Mouse (Mus musculus): Measurements from ENCODE around the gene Gstt4. TPM values are rescaled to one million over a fixed set of nuclear protein-coding genes. Genes with fewer than 3 reads are reported as not detected.
"Not testable (repeated sequence)": the region's sequence is repeated elsewhere in the genome, so short reads cannot be mapped to it uniquely, and the experiment has no call there.

Gstt4 gene
- total and polyA plus RNA-seq, 3 experiments: 0.29 TPM; not detected in 2

DNA sequence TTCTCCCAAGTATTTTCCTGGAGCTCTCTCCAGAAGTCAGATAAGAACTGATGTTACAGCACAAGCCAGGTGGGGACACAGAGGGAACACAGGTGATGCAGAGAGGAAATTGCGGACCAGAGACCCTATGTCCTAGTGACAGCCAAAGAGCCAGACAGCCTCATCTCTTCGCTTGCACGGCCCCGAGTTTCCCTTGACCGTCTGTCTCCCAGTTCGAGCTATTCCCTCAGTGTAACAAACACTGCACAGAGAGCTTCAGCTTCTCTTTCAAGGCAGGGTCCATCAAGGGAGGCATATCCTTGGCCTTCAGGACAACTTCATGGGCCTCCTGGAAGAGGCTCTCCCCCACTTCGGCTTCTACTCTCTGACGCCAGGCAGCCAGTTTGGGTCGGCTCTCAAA, 47.8 kb downstream of the Gstt4 start:
- Histone ChIP-seq H3K9ac (ENCODE audit: low read depth, low read length) (no peak overlapping the region), H3K36me3 (ENCODE audit: control insufficient read depth, insufficient read depth, low read length) (no peaks in the 10 kb centered on the region), H3K27ac (no peak overlapping the region), H3K4me1 (ENCODE audit: control insufficient read depth, insufficient read depth, low read length) (no peaks in the 10 kb centered on the region), H3K79me2 (replicated peaks; ENCODE audit: control insufficient read depth, insufficient read depth, low read length) (no peaks in the 10 kb centered on the region), H3K4me3 (no peak overlapping the region), H3K27me3 (ENCODE audit: control insufficient read depth, insufficient read depth, low read length) (no peaks in the 10 kb centered on the region)
- WGBS: 88% methylated on average over 9 of the region's 9 CpGs
- intact Hi-C loops (cut with DNase I): no loop called here
- no peak for DNase-seq
- TF ChIP-seq EP300 (IDR thresholded peaks at IDR 0.05; ENCODE audit: insufficient read depth, low read depth, low read length): no peak
- TF ChIP-seq CTCF (IDR thresholded peaks at IDR 0.05): no peak
- TF ChIP-seq POLR2A (IDR thresholded peaks at IDR 0.05; ENCODE audit: insufficient read depth, low read depth, low read length): no peak

DNA sequence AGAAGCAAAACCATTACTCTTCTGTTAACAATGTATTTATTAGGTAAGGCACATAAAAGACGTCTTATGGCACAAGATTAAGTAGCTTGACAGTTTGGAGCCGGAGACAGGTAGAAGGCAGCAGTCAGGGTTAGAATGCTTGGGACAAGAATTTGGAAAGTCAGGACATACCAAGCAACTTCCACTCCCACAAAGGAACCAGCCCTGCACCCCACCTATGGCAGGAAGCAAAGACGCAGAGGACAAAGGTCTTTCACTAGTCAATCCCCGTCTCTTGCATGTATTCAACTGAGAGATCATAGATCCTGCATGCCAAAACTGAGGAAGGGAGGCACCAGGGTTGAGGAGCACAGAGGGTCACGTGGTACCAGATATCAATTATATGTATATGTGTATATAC, 48.2 kb downstream of the Gstt4 start:
- TF ChIP-seq CTCF (IDR thresholded peaks at IDR 0.05) (no peak), EP300 (IDR thresholded peaks at IDR 0.05; ENCODE audit: insufficient read depth, low read depth, low read length) (no peak), POLR2A (IDR thresholded peaks at IDR 0.05; ENCODE audit: insufficient read depth, low read depth, low read length) (no peak)
- intact Hi-C loops (cut with DNase I): no loop called here

DNA sequence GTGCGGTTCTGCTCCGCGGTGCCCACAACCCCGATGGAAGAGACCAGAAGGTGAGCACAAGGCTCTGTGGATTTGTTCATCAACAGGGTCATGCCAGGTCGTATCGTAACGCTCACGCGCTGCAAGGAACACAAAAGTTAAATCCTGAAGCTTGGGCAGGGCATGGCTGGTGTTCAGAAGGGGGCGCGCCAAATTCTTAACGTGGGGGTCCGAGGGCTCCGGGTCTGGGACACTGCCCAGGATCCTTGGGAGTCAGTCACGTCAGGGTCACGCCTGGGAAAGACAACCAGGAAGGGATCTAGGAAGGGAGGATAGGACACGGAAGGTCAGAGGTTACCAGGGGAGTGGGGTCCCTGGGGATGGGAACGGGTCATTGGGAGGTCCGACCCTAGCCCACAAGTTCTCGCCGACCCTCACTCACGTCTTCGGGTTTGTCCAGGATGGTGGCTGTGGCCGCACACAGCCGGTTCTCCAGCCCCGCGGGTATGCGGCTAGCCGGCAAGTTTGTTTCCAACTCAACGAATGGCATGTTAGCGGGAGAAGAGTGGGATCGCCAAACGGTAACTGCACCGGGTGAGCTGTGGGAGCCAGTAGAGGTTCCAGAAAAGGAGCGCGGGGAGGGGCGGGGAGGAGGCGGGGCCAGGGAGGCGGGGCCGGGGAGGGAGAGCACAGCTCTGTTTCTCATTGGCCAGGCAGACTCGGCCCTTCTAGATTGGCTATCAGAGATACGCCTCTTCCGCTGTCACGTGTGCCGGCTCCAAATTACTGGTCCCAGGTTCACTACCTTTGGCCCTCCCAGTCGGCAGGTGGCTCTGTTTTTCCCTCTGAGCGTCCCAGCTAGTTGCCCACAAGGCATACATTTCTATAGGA, 49.3 kb downstream of the Gstt4 start, which contains the start of gene Ddt:
Ddt (minus strand) TSS at position 620 of the 870 bp plus-strand sequence.
- peak; percentile 82 to 89 for DNase-seq
- peak; percentile 81 for TF ChIP-seq POLR2A (IDR thresholded peaks at IDR 0.05; ENCODE audit: insufficient read depth, low read depth, low read length)
- 0 out of 2 replicates have a peak, but pooled peaks have one; percentile 35 for TF ChIP-seq EP300 (IDR thresholded peaks at IDR 0.05; ENCODE audit: insufficient read depth, low read depth, low read length)
- peak; percentile 59 for TF ChIP-seq CTCF (IDR thresholded peaks at IDR 0.05)
- Histone ChIP-seq H3K4me1 (ENCODE audit: control insufficient read depth, insufficient read depth, low read length) (no peaks in the 10 kb centered on the region), H3K79me2 (replicated peaks; ENCODE audit: control insufficient read depth, insufficient read depth, low read length) (no peaks in the 10 kb centered on the region), H3K27ac (peak within 1 kb of the TSS; percentile 86), H3K9ac (ENCODE audit: low read depth, low read length) (peak within 1 kb of the TSS; percentile 84), H3K4me3 (peak within 1 kb of the TSS; percentile 85), H3K36me3 (ENCODE audit: control insufficient read depth, insufficient read depth, low read length) (no peaks in the 10 kb centered on the region), H3K27me3 (ENCODE audit: control insufficient read depth, insufficient read depth, low read length) (no peaks in the 10 kb centered on the region)
- intact Hi-C loops (cut with DNase I): loop anchor here (1.0 to 2.0 kb wide), 2 partner anchors 9 to 26 kb away; partner anchors contain the start of genes Cabin1 and Gstt1
- WGBS: under 1% methylated on average over 47 of the region's 47 CpGs

More for the DNA sequence above, 48.2 kb downstream of the Gstt4 start:
- DNase-seq: no peak
- 88% methylated on average over 5 of the region's 5 CpGs for WGBS
- H3K9ac ChIP-seq (ENCODE audit: low read depth, low read length): no peak overlapping the region
- no peak overlapping the region for H3K4me3 ChIP-seq
- no peak overlapping the region for H3K27ac ChIP-seq
- H3K4me1 ChIP-seq (ENCODE audit: control insufficient read depth, insufficient read depth, low read length): no peaks in the 10 kb centered on the region
- no peaks in the 10 kb centered on the region for H3K79me2 ChIP-seq (replicated peaks; ENCODE audit: control insufficient read depth, insufficient read depth, low read length)
- no peaks in the 10 kb centered on the region for H3K27me3 ChIP-seq (ENCODE audit: control insufficient read depth, insufficient read depth, low read length)
- no peaks in the 10 kb centered on the region for H3K36me3 ChIP-seq (ENCODE audit: control insufficient read depth, insufficient read depth, low read length)

DNA sequence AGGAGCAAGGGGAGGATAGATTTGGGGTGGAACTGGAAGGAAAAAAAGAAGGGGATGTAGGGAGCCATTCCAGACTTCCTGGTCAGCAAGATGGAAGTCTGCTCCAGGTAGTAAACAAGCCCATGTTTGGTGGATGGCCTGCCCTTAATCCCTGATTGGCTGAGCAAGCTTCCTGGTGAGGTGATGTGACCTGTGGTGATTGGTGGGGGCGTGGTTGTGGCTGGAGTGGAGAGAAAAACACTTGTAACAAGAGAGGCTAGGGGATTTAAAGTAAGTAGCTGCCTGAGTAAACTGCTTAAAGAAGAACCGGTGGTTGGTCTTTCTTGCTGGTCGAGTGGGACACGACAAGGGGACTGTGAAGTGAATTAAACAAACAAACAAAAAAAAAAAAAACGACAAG, 54.6 kb downstream of the Gstt4 start:
- DNase-seq; H3K79me2 ChIP-seq (replicated peaks; ENCODE audit: control insufficient read depth, insufficient read depth, low read length); H3K27me3 ChIP-seq (ENCODE audit: control insufficient read depth, insufficient read depth, low read length); H3K27ac ChIP-seq; H3K9ac ChIP-seq (ENCODE audit: low read depth, low read length); H3K36me3 ChIP-seq (ENCODE audit: control insufficient read depth, insufficient read depth, low read length); H3K4me3 ChIP-seq; H3K4me1 ChIP-seq (ENCODE audit: control insufficient read depth, insufficient read depth, low read length); intact Hi-C loops (cut with DNase I): not testable (repeated sequence)
- WGBS: 35% methylated on average over 5 of the region's 5 CpGs

DNA sequence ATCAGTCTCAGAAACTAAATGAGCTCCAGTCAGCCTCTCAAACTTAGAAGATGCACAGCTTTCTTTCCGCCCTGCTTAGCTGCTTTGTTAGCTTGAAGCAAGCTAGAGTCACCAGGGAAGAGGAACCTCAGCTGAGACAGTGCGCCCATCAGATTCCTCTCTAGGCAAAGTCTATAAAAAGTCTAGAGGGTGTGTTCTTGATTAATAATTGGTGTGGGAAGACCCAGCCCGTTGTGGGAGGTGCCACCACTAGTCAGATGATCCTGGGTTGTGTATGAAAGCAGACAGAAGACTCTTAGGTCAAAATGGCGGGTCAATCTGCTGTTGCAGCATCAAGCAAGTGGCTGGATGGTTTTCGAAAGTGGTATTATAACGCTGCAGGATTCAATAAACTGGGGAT, 55.5 kb downstream of the Gstt4 start:
- H3K79me2 ChIP-seq (replicated peaks; ENCODE audit: control insufficient read depth, insufficient read depth, low read length): peaks cover 3% of the 10 kb centered on the region; the same call in 1 of the 2 replicates
- peaks cover 3% of the 10 kb centered on the region; the same call in 1 of the 2 replicates for H3K4me1 ChIP-seq (ENCODE audit: control insufficient read depth, insufficient read depth, low read length)
- no peaks in the 10 kb centered on the region for H3K27me3 ChIP-seq (ENCODE audit: control insufficient read depth, insufficient read depth, low read length)
- intact Hi-C loops (cut with DNase I): no loop called here
- no peak overlapping the region for H3K9ac ChIP-seq (ENCODE audit: low read depth, low read length)
- WGBS: 81% methylated on average over 6 of the region's 6 CpGs
- no peak overlapping the region for H3K4me3 ChIP-seq
- DNase-seq: no peak
- no peak overlapping the region for H3K27ac ChIP-seq
- TF ChIP-seq EP300 (IDR thresholded peaks at IDR 0.05; ENCODE audit: insufficient read depth, low read depth, low read length): no peak
- no peak for TF ChIP-seq CTCF (IDR thresholded peaks at IDR 0.05)
- TF ChIP-seq POLR2A (IDR thresholded peaks at IDR 0.05; ENCODE audit: insufficient read depth, low read depth, low read length): no peak
- no peaks in the 10 kb centered on the region for H3K36me3 ChIP-seq (ENCODE audit: control insufficient read depth, insufficient read depth, low read length)

Other genes starting within 250 kb of the Gstt4 start
- gene Ggt5, start 233.2 kb downstream of the Gstt4 start, total RNA-seq (2021): 1 to 10 TPM; 3.8 to 7.9 TPM
- 41.9 TPM in 2 replicates for gene Ggt5, start 233.2 kb downstream of the Gstt4 start, polyA plus RNA-seq (2012; rRNA removed)
- 1 to 10 TPM; 1.3 to 1.8 TPM for gene Susd2, start 178.5 kb downstream of the Gstt4 start, total RNA-seq (2021)
- 4.3 TPM in 2 replicates for gene Susd2, start 178.5 kb downstream of the Gstt4 start, polyA plus RNA-seq (2012; rRNA removed)
- gene Cabin1, start 58.2 kb downstream of the Gstt4 start, total RNA-seq (2021): 10 to 100 TPM; 13.6 to 19.9 TPM
- gene Cabin1, start 58.2 kb downstream of the Gstt4 start, polyA plus RNA-seq (2012; rRNA removed): 17.9 and 21.1 TPM in 2 replicates
- 100 to 1,000 TPM in 1 of 2 experiments, 10 to 100 TPM in 1; 89.2 to 110 TPM for gene Ddt, start 49.1 kb downstream of the Gstt4 start, total RNA-seq (2021)
- 90.1 and 116 TPM in 2 replicates for gene Ddt, start 49.1 kb downstream of the Gstt4 start, polyA plus RNA-seq (2012; rRNA removed)
- not detected for gene Gm20441, start 41.6 kb downstream of the Gstt4 start, total RNA-seq (2021)
- gene Gm20441, start 41.6 kb downstream of the Gstt4 start, polyA plus RNA-seq (2012; rRNA removed): not detected in 2 replicates
- gene Gstt3, start 41.1 kb downstream of the Gstt4 start, total RNA-seq (2021): 1 to 10 TPM; 2.9 to 5.7 TPM
- gene Gstt3, start 41.1 kb downstream of the Gstt4 start, polyA plus RNA-seq (2012; rRNA removed): 7.1 and 9.0 TPM in 2 replicates
- gene Gstt1, start 24.0 kb downstream of the Gstt4 start, total RNA-seq (2021): 10 to 100 TPM; 15.8 to 16.8 TPM
- 52.1 and 58.5 TPM in 2 replicates for gene Gstt1, start 24.0 kb downstream of the Gstt4 start, polyA plus RNA-seq (2012; rRNA removed)
- 10 to 100 TPM in 1 of 2 experiments, 1 to 10 TPM in 1; 8.0 to 12.8 TPM for gene Gstt2, start 14.9 kb upstream of the Gstt4 start, total RNA-seq (2021)
- gene Gstt2, start 14.9 kb upstream of the Gstt4 start, polyA plus RNA-seq (2012; rRNA removed): 53.4 and 69.1 TPM in 2 replicates
- 100 to 1,000 TPM; 200 to 220 TPM for gene Mif, start 37.7 kb upstream of the Gstt4 start, total RNA-seq (2021)
- 375 and 556 TPM in 2 replicates for gene Mif, start 37.7 kb upstream of the Gstt4 start, polyA plus RNA-seq (2012; rRNA removed)
- gene Derl3, start 70.9 kb upstream of the Gstt4 start, total RNA-seq (2021): under 1 TPM; 0.50 to 0.65 TPM
- gene Derl3, start 70.9 kb upstream of the Gstt4 start, polyA plus RNA-seq (2012; rRNA removed): 1.0 and 1.3 TPM in 2 replicates
- gene Smarcb1, start 99.1 kb upstream of the Gstt4 start, total RNA-seq (2021): 10 to 100 TPM; 21.1 to 23.3 TPM
- gene Smarcb1, start 99.1 kb upstream of the Gstt4 start, polyA plus RNA-seq (2012; rRNA removed): 19.6 and 20.0 TPM in 2 replicates
- 1,000 to 10,000 TPM; 1,811 to 2,042 TPM for gene Chchd10, start 110.6 kb upstream of the Gstt4 start, total RNA-seq (2021)
- gene Chchd10, start 110.6 kb upstream of the Gstt4 start, polyA plus RNA-seq (2012; rRNA removed): 1,155 and 2,061 TPM in 2 replicates
- 1 to 10 TPM; 4.7 to 5.4 TPM for gene Mmp11, start 114.0 kb upstream of the Gstt4 start, total RNA-seq (2021)
- gene Mmp11, start 114.0 kb upstream of the Gstt4 start, polyA plus RNA-seq (2012; rRNA removed): 15.6 and 15.7 TPM in 2 replicates
- gene Gm867, start 118.1 kb upstream of the Gstt4 start, total RNA-seq (2021): not detected
- 0.76 TPM in 1 of 2 replicates, not detected in the other for gene Gm867, start 118.1 kb upstream of the Gstt4 start, polyA plus RNA-seq (2012; rRNA removed)
- not detected for gene Vpreb3, start 120.5 kb upstream of the Gstt4 start, total RNA-seq (2021)
- gene Vpreb3, start 120.5 kb upstream of the Gstt4 start, polyA plus RNA-seq (2012; rRNA removed): 1.1 and 5.9 TPM in 2 replicates
- gene Gm5134, start 132.0 kb upstream of the Gstt4 start, total RNA-seq (2021): not detected
- gene Gm5134, start 132.0 kb upstream of the Gstt4 start, polyA plus RNA-seq (2012; rRNA removed): not detected in 2 replicates
- 1 to 10 TPM; 5.0 to 6.7 TPM for gene Zfp280b, start 210.1 kb upstream of the Gstt4 start, total RNA-seq (2021)
- 3.7 and 7.0 TPM in 2 replicates for gene Zfp280b, start 210.1 kb upstream of the Gstt4 start, polyA plus RNA-seq (2012; rRNA removed)